Mouse (Mus musculus) heart, embryonic 12.5 days (tissue): ENCODE measurements at regions not wholly inside any gene's neighbourhood (a gene's known extent, or its start where the extent isn't known, plus 50 kb on each side); places are given as distances from the start of the nearest gene placed in this dataset.

Experiments
- ATAC-seq: fragments of 200-750 bp; cut with Nextera tagmentation; 2 replicates; pipeline ENCODE4 v1.8.0; 2017; ENCODE audit warnings: moderate TSS enrichment, moderate library complexity; ENCODE audit not compliant: insufficient number of reproducible peaks, low FRiP score
- H3K27ac ChIP-seq: fragments of 300-500 bp; sonication (generic); 2 replicates; pipeline ENCODE4 v1.5.1; 2016; ENCODE audit warnings: mild to moderate bottlenecking, moderate library complexity; ENCODE audit not compliant: poor library complexity, severe bottlenecking
- H3K27me3 ChIP-seq: fragments of 300-500 bp; sonication (generic); replicated peaks from 2 replicates; pipeline ENCODE4 v1.6.1; 2016; ENCODE audit warnings: mild to moderate bottlenecking, moderate library complexity
- H3K36me3 ChIP-seq: fragments of 300-500 bp; sonication (generic); 2 replicates; pipeline ENCODE4 v1.6.1; 2016; ENCODE audit warnings: mild to moderate bottlenecking, moderate library complexity
- H3K4me1 ChIP-seq: fragments of 300-500 bp; sonication (generic); replicated peaks from 2 replicates; pipeline ENCODE4 v1.6.1; 2016; ENCODE audit warnings: mild to moderate bottlenecking
- H3K4me2 ChIP-seq: fragments of 300-500 bp; sonication (generic); 2 replicates; pipeline ENCODE4 v1.6.1; 2016; ENCODE audit warnings: mild to moderate bottlenecking, moderate library complexity
- H3K4me3 ChIP-seq: fragments of 300-500 bp; sonication (generic); 2 replicates; pipeline ENCODE4 v1.5.1; 2016; ENCODE audit warnings: mild to moderate bottlenecking
- H3K9ac ChIP-seq: fragments of 300-500 bp; sonication (generic); 2 replicates; pipeline ENCODE4 v1.6.1; 2016; ENCODE audit warnings: mild to moderate bottlenecking, moderate library complexity
- H3K9me3 ChIP-seq: fragments of 300-500 bp; sonication (generic); replicated peaks from 2 replicates; pipeline ENCODE4 v1.6.1; 2016; ENCODE audit warnings: mild to moderate bottlenecking, moderate library complexity
- WGBS: fragments of 180-500 bp; shearing (Covaris S2); methylation state at CpG from one replicate; pipeline ENCODE4 v1.1.7; 2016; 5-methylcytosine and 5-hydroxymethylcytosine counted together

- 0 out of 2 replicates have a peak, but pooled peaks cover 3% of the 10 kb centered on the region for H3K9me3 ChIP-seq
- ATAC-seq: no peak
- H3K36me3 ChIP-seq: no peaks in the 10 kb centered on the region
- H3K4me1 ChIP-seq: no peaks in the 10 kb centered on the region
- no peak overlapping the region for H3K4me2 ChIP-seq
- no peaks in the 10 kb centered on the region for H3K27me3 ChIP-seq
- no peak overlapping the region for H3K27ac ChIP-seq
- WGBS: 82% methylated on average over 4 of the region's 4 CpGs
- no peak overlapping the region for H3K4me3 ChIP-seq
- H3K9ac ChIP-seq: no peak overlapping the region
These were observed 161.6 kb upstream of the Ctnnb1 start for GRCm38 (mm10) chr9:120767396-120767795.

DNA sequence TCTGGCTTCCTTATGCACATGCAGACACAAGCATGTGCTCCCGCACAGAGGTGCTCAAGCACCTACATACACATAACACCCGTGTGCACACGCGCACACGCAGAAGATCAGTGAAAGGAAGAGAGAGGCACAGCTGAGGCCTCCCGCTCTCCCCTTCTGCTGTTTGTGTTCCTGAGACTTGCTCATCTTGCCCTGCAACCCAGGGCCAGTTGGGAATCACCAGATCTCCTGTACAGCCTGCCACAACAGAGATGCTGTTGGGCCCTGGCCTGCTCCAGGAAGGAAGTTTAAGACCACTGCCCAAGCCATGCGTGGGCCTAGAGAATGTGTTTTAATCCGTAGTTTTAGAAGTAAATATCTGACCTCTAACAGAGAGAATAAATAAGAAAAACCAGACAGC lies 160.0 kb upstream of the Ctnnb1 start:
- Histone ChIP-seq H3K9ac (no peak overlapping the region), H3K4me2 (no peak overlapping the region), H3K27me3 (no peaks in the 10 kb centered on the region), H3K4me1 (no peaks in the 10 kb centered on the region), H3K4me3 (no peak overlapping the region), H3K36me3 (no peaks in the 10 kb centered on the region), H3K27ac (no peak overlapping the region), H3K9me3 (0 out of 2 replicates have a peak, but pooled peaks cover 3% of the 10 kb centered on the region)
- WGBS: 80% methylated on average over 8 of the region's 8 CpGs
- no peak for ATAC-seq

- Histone ChIP-seq H3K27me3 (no peaks in the 10 kb centered on the region), H3K4me1 (no peaks in the 10 kb centered on the region), H3K4me2 (no peak overlapping the region), H3K9me3 (0 out of 2 replicates have a peak, but pooled peaks cover 3% of the 10 kb centered on the region), H3K9ac (no peak overlapping the region), H3K36me3 (no peaks in the 10 kb centered on the region), H3K4me3 (no peak overlapping the region), H3K27ac (no peak overlapping the region)
- ATAC-seq: no peak
- 50% methylated on average over 7 of the region's 7 CpGs for WGBS
These were observed 159.3 kb upstream of the Ctnnb1 start for GRCm38 (mm10) chr9:120769679-120770078.

- H3K27me3 ChIP-seq: no peaks in the 10 kb centered on the region
- 0 out of 2 replicates have a peak, but pooled peaks cover 3% of the 10 kb centered on the region for H3K9me3 ChIP-seq
- no peaks in the 10 kb centered on the region for H3K36me3 ChIP-seq
- H3K4me3 ChIP-seq: no peak overlapping the region
- H3K27ac ChIP-seq: no peak overlapping the region
- ATAC-seq: no peak
- 86% methylated on average over 1 of the region's 1 CpGs for WGBS
- H3K4me1 ChIP-seq: peaks cover 3% of the 10 kb centered on the region
- H3K9ac ChIP-seq: no peak overlapping the region
- no peak overlapping the region for H3K4me2 ChIP-seq
These were observed 158.1 kb upstream of the Ctnnb1 start for GRCm38 (mm10) chr9:120770886-120771285.

GRCm38 (mm10) chr9:120771896-120772530 lies 157.0 kb upstream of the Ctnnb1 start:
- no peak overlapping the region for H3K4me3 ChIP-seq

GRCm38 (mm10) chr9:120774251-120774650 lies 154.8 kb upstream of the Ctnnb1 start:
- Histone ChIP-seq H3K9ac (no peak overlapping the region), H3K27me3 (no peaks in the 10 kb centered on the region), H3K4me1 (peaks cover 30% of the 10 kb centered on the region), H3K36me3 (no peaks in the 10 kb centered on the region), H3K27ac (no peak overlapping the region), H3K4me3 (no peak overlapping the region), H3K4me2 (no peak overlapping the region), H3K9me3 (no peaks in the 10 kb centered on the region)
- WGBS: 81% methylated on average over 1 of the region's 1 CpGs
- no peak for ATAC-seq

More at GRCm38 (mm10) chr9:120771896-120772530, 157.0 kb upstream of the Ctnnb1 start:
- no peaks in the 10 kb centered on the region for H3K36me3 ChIP-seq
- H3K27me3 ChIP-seq: no peaks in the 10 kb centered on the region
- no peaks in the 10 kb centered on the region for H3K9me3 ChIP-seq
- H3K4me1 ChIP-seq: peaks cover 14% of the 10 kb centered on the region
- no peak overlapping the region for H3K4me2 ChIP-seq
- no peak overlapping the region for H3K27ac ChIP-seq
- 64% methylated on average over 4 of the region's 4 CpGs for WGBS
- ATAC-seq: no peak
- H3K9ac ChIP-seq: no peak overlapping the region

DNA sequence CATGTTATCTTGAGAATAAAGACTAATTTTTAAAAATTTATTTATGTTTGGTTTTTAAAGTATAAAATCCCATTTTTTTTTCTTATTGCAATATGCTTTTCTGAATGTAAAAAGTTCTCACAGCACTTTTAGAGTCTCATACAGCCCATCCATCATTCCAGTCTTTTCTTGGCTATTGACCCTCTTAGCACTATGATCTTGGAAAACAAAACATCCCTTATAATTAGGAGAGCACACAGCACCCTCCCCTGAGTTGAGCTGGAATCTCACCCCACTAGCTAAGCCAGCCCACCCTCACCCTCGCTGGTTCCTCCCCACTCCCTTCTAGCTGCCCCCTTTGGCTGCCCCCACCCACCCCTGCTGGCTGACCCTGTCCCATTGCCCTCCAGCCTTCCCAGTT lies 154.2 kb upstream of the Ctnnb1 start:
- H3K27ac ChIP-seq: no peak overlapping the region
- WGBS: 44% methylated on average over 1 of the region's 1 CpGs
- no peaks in the 10 kb centered on the region for H3K36me3 ChIP-seq
- H3K27me3 ChIP-seq: no peaks in the 10 kb centered on the region
- H3K9me3 ChIP-seq: no peaks in the 10 kb centered on the region
- H3K4me2 ChIP-seq: no peak overlapping the region
- no peak overlapping the region for H3K9ac ChIP-seq
- ATAC-seq: no peak
- H3K4me3 ChIP-seq: no peak overlapping the region
- H3K4me1 ChIP-seq: peaks cover 30% of the 10 kb centered on the region

- no peaks in the 10 kb centered on the region for H3K36me3 ChIP-seq
- H3K4me1 ChIP-seq: peaks cover 30% of the 10 kb centered on the region
- ATAC-seq: no peak
- 65% methylated on average over 3 of the region's 3 CpGs for WGBS
- no peak overlapping the region for H3K9ac ChIP-seq
- no peak overlapping the region for H3K4me2 ChIP-seq
- H3K27ac ChIP-seq: peak overlapping the region; percentile 70; the same call in 1 of the 2 replicates
- no peaks in the 10 kb centered on the region for H3K27me3 ChIP-seq
- no peak overlapping the region for H3K4me3 ChIP-seq
- H3K9me3 ChIP-seq: no peaks in the 10 kb centered on the region
These were observed 153.3 kb upstream of the Ctnnb1 start for GRCm38 (mm10) chr9:120775721-120776120.

GRCm38 (mm10) chr9:120776456-120777001 lies 152.5 kb upstream of the Ctnnb1 start:
- H3K9ac ChIP-seq: no peak overlapping the region
- peak; percentile 49; the same call in 1 of the 2 replicates for ATAC-seq
- no peaks in the 10 kb centered on the region for H3K27me3 ChIP-seq
- H3K4me3 ChIP-seq: no peak overlapping the region
- no peaks in the 10 kb centered on the region for H3K36me3 ChIP-seq
- WGBS: 18% methylated on average over 4 of the region's 4 CpGs
- no peak overlapping the region for H3K4me2 ChIP-seq
- peaks cover 30% of the 10 kb centered on the region for H3K4me1 ChIP-seq
- H3K27ac ChIP-seq: peak overlapping the region; percentile 73
- H3K9me3 ChIP-seq: no peaks in the 10 kb centered on the region

- H3K36me3 ChIP-seq: no peaks in the 10 kb centered on the region
- no peak overlapping the region for H3K4me3 ChIP-seq
- ATAC-seq: no peak
- peak overlapping the region; percentile 73 for H3K27ac ChIP-seq
- H3K27me3 ChIP-seq: no peaks in the 10 kb centered on the region
- no peak overlapping the region for H3K9ac ChIP-seq
- H3K4me2 ChIP-seq: no peak overlapping the region
- WGBS: 32% methylated on average over 3 of the region's 6 CpGs
- H3K4me1 ChIP-seq: peaks cover 30% of the 10 kb centered on the region
- H3K9me3 ChIP-seq: no peaks in the 10 kb centered on the region
These were observed 152.0 kb upstream of the Ctnnb1 start for GRCm38 (mm10) chr9:120777016-120777415.

DNA sequence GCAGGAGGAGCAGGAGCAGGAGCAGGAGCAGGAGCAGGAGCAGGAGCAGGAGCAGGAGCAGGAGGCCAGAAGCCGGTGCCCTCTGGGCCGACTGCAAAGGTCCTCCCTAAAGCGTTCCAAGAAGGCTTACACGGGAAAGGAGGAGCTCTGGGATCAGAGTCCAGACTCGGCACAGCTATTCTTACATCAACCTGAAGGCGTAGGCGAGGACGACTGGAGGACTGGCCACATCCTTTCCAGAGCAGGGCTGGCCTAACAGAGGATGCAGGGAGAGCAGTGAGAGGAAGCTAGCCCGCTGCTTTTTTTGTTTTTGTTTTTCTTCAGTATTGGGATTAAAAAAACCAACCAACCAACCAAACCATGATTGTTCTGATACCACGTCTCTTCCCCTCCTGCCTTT lies 151.5 kb upstream of the Ctnnb1 start:
- Histone ChIP-seq H3K9ac (no peak overlapping the region), H3K27me3 (no peaks in the 10 kb centered on the region), H3K4me3 (no peak overlapping the region), H3K36me3 (no peaks in the 10 kb centered on the region), H3K9me3 (no peaks in the 10 kb centered on the region), H3K4me1 (peaks cover 30% of the 10 kb centered on the region), H3K4me2 (no peak overlapping the region), H3K27ac (peak overlapping the region; percentile 87)
- WGBS: 53% methylated on average over 10 of the region's 10 CpGs
- ATAC-seq: no peak
